Mouse (Mus musculus) left cerebral cortex, postnatal 25 days (tissue): Measurements from ENCODE around the gene Mxra8. TPM values are rescaled to one million over a fixed set of nuclear protein-coding genes. Genes with fewer than 3 reads are reported as not detected.

Experiments used
- DNase-seq, 2 experiments: peaks; one replicate each; pipeline ENCODE4 v3.0.0; 2022; ENCODE audit warnings: low spot score in 2 of 2, mixed read lengths in 1 of 2
- intact Hi-C: fragments of 180-260 bp; cut with DNase I; formaldehyde crosslinking; loops from one replicate; pipeline ENCODE4 v1.15.1; 2025
- total RNA-seq, 2 experiments: library from RNA; stranded (reverse); gene quantifications; 2 replicates each; pipeline ENCODE4 v1.2.3; 2021

Gene Mxra8
- total RNA-seq, 2 experiments from 2014 or later = 7.0 to 8.4 TPM

DNA sequence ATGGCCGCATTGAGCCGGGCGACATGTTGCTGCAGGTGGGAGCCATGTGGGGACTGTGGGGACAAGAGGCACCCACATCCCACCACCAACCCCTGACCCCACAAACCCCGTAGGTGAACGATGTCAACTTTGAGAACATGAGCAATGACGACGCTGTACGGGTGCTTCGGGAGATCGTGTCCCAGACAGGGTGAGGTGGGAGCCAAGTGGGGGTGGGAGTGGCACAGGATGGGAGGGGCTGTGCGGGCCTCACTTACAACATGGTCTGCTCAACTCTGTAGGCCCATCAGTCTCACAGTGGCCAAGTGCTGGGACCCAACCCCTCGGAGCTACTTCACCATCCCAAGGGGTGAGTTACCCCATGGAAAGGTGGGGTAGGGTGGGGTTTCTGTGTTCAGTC is 15.5 kb downstream of the Mxra8 start:
- intact Hi-C loops = no loop called here
- DNase-seq = no peak

DNA sequence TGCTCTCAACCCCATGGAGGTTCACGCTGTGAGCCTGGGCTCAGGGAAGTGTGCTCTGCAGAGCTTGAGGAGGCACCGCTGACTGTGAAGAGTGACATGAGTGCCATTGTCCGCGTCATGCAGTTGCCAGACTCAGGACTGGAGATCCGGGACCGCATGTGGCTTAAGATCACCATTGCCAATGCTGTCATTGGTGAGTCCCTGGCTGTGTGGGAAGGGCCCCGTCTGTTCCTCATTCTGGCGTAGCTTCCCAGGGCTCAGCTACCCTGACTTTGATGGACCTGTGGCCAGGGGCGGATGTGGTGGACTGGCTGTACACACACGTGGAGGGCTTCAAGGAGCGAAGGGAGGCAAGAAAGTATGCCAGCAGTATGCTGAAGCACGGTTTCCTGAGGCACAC is 16.6 kb downstream of the Mxra8 start:
- no peak for DNase-seq
- intact Hi-C loops = no loop called here

DNA sequence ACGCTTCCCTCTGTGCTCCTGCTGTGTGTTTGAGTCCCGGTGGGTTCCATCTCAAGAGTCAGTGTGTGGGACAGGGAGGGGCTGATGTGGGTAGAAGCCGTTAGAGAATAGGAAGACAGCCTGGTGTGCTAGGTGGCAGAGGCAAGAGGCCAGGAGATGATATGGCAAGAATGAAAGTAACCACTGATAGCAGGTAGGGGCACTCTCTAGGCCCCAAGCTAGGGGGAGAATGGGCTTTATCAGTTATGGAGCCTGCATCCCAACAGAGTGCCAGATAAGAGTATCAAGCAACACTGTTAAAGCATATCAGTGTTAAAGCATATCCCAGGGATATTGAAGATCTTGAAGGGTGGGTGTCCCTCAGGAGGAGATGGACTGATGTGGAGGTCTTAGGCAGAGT is 17.4 kb downstream of the Mxra8 start:
- intact Hi-C loops = no loop called here
- no peak for DNase-seq

DNA sequence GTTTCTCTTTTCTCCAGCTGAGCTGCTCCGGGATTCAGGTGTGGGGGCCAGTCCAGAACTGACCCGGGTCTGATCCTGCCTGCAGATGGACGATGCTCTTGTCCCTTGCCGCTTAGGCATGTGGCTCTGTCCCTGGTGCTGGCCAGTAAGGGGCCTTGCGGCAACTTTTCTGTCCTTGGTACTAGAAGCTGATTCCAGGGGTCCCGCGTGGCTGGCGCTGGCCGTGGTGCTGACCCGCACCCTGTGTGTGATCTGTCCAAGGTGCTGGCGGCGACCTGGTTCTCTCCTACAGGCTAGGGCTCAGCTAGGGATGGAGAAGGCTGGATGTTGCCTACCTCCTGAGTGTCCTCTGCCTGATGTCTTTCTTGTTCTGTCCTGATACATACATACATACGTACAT is 19.8 kb downstream of the Mxra8 start:
- DNase-seq = no peak
- intact Hi-C loops = no loop called here

DNA sequence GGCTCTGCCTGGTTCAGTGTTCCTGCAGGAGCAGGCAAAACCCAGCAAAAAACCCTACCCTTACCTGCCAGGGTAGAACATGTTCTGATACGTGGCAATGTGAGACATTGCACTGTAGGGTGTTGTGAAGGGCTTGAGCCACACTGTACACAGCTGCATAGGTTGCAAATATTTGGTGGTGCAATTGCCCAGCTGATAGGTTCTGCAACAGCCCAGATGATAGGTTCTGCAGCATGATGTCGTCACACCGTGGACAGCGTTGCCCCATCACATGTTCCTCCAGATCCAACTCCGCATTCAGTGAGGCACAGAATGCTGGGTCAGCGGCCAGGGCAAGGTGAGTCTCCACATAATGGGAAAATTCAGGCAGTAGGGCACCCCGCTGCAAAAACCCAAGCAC is 22.3 kb downstream of the Mxra8 start:
- DNase-seq = no peak
- intact Hi-C loops = no loop called here

DNA sequence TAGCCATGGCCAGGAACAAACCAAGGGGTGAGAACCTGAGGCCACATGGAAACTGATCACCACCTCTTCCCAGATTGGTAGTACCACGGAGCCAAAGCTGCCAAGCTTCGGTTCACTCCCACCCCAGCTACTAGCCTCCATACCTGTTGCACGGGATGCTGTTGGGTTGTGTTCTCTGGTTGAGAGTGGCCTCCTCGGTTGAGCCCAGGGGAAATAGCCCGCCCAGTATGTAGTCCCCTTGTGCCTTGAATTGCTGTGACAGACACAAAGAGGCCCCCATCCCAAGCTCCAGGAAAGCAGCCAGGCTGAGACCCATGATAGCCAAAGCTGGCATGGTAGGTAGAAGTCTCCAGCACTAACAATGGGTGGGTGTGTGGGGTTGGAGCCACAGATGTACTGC is 23.5 kb downstream of the Mxra8 start, which contains the start of gene Tas1r3:
TSS of gene Tas1r3 (minus strand) at position 362 of the 400 bp plus-strand sequence.
- DNase-seq = no peak
- intact Hi-C loops = no loop called here

DNA sequence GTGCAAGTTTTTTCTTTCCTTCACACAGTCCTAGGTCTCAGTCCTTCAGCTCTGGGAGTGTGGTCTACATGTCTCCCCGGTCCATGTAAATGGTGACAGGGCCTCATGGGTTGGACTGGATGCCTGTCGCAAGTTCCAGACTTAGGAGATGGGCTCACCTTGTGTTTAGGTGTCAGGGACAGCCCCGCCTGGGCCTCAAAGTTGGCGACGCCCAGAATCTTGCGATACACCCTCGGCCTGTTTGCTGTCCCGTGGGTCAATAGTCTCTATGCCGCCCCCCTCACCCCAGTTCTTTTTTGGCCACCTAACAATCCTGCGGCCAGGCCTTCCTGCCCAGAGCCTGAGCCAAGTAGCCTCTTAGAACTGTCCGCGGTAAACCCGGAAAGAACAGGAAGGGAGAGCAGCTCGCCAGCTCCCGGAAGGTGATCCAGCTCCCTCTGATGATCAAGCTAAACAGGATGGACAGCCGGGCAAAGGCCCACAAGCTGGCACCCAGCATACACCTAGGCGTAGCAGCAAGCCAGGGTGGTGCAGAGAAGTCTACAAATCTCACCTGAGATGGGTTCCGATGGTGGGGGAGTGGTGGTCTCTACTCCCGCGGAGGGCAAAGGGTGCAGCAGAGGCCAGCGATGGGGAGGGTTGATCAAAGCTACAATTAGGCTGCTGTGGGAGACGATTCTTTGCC is 29.3 kb downstream of the Mxra8 start:
- intact Hi-C loops = no loop called here
- no peak for DNase-seq

DNA sequence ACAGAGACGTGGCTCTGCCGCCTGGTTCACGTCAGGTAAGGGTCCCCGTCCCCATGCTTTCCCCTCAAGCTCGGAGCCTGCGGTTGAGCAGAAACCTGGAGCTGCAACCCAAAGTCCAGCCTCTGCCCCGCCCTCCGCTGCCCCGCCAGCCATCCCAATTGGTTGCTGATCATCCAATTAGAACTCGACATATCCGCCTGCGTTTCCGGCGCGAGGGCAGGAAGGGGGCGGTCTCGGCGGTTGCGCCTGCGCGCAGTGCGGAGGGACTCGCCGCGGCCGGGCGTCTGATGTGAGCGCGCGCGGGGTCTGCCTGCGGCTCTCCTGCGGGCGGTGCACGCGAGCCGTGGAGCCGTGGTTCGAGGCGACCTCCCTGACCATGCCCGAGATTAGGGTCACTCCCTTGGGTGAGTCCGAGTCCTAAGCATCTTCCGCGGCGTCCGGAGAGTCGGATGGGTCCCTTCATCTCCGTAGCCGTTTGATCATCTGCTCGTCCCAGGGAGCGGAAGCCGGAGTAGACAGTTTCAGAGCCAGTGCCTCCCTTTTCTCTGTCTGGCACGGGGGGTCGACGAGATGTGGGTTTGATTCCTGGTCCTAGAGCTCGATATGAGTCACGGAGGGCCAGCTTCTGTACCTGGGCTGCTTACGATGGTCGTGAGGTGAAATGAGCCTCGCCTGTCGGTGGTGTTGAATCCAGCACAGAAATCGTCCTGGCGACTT is 30.0 kb downstream of the Mxra8 start, which contains the start of the genes Cptp and Ints11:
TSS of gene Cptp (minus strand) at position 124 of the 717 bp plus-strand sequence.
TSS of gene Ints11 (plus strand) at position 230 of the 717 bp plus-strand sequence.
- intact Hi-C loops = no loop called here
- peak; percentile 95 to 98 for DNase-seq

DNA sequence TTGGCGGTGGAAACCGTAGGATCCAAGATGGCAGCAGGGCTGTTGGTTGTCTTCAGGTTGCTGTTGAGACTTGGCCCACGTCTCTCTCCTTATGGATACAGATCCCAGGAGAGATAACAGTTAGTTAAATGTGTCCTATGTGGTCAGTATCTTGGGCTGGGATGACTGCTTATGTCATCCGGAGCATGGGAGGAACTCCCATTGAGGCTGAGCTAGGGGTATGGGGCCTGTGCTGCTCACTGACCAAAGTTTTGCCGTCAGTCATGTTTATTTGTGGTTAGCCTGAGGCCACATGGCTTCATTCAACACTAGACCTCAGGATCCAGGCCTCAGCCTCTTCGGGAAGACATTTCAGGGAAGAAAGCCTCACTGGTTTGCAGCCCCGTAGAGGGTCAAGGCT is 31.9 kb downstream of the Mxra8 start:
- DNase-seq = no peak
- intact Hi-C loops = no loop called here

DNA sequence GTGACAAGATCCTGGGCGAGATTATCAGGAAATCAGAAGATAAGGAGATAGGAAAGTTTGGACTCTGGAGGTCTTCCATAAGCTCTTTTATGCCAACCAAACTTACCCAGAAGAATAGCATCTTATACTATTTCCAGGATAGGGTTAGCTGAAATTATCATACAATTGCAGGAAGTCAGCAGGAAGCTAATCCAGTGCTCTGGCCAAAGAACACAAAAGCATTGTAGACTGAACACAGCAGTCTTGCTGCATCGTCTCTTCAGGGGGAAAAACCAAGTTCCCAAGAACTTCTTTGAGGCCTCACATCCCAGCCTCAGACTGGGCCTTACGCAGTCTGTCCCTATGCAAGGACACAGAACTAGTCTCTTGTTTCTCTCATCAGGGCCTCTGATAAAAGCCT is 44.1 kb downstream of the Mxra8 start:
- no peak for DNase-seq
- intact Hi-C loops = no loop called here

DNA sequence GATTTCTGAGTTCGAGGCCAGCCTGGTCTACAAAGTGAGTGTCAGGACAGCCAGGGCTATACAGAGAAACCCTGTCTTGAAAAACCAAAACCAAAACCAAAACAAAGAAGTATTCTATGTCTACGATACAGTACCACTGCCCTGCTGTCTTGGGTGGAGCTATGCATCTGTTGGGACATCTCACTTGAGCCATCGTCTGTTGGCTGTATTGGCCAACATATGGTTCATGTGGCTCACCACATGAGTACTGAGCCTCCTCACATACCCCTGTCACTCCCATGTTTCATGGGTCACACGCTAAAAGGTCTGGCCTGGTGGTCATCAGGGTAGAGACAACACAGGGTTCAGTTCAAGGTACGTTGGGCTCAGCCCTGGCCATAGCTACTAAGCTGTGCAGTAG is 46.9 kb downstream of the Mxra8 start:
- intact Hi-C loops = no loop called here
- DNase-seq = no peak

DNA sequence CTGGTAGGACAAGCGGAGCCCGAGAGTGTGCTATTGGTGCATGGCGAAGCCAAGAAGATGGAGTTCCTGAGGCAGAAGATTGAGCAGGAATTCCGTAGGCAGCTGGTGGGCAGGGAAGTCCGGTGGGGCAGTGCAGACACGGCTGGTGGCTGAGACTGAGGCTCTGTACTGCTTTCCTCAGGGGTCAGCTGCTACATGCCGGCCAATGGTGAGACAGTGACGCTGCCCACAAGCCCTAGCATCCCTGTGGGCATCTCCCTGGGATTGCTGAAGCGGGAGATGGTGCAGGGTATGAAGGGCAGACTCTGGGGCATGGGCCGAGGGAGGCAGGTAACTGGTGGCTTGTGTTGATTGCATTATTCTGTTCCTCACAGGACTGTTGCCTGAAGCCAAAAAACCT is 48.2 kb downstream of the Mxra8 start:
- DNase-seq = no peak
- intact Hi-C loops = no loop called here

DNA sequence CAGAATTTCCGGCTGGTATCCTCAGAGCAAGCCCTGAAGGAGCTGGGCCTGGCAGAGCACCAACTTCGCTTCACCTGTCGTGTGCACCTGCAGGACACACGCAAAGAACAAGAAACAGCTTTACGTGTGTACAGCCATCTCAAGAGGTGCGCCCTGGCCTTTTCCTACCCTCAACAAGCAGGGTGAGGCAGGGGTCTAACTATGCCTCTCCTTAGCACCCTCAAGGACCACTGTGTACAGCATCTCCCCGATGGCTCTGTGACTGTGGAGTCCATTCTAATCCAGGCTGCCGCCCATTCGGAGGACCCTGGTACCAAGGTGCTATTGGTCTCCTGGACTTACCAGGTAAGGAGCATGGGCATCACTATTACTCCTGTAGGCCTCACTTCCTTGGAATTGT is 48.7 kb downstream of the Mxra8 start:
- intact Hi-C loops = no loop called here
- no peak for DNase-seq

DNA sequence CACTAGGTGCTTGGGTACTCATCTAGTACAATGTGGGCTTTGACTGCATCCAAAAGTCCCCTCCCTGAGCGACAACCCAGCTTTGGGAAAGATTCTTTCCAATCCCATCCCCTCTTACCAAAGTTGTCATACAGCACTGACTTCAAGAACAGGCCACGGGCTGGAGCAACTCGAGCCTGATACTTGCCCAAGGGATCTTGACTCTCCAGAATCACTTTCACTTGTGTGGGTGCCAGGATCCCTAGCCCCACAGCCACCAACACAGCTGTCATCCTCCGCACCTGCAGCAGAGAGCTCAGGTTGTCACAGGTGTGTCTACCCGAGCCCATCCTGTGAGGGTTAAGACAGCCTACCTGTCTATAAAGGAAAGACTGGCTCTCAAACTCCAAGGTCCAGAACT is 49.8 kb downstream of the Mxra8 start:
- intact Hi-C loops = no loop called here
- DNase-seq = no peak

DNA sequence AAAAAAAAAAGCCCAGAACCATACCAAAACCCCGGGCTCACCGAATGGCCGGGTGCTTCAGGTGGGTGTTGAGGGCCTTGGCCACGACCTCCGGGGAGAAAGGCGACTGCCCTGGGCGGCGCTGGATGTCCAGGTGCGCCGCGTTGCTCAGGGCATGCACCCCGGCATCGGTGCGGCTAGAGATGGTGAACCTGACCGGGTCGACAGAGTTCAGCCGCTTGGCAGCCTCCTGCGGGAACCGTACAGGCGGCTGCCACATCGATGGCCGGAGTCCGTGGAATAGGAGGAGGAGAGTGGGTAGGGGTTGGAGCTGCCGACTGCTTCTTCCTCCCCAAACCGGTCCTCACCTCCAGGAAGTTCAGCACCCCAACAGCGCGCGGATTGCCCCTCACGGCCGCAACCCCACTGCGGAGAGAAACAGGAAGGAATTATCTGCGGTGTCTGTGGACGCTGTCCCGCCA is 51.6 kb downstream of the Mxra8 start:
- intact Hi-C loops = no loop called here
- no peak for DNase-seq

DNA sequence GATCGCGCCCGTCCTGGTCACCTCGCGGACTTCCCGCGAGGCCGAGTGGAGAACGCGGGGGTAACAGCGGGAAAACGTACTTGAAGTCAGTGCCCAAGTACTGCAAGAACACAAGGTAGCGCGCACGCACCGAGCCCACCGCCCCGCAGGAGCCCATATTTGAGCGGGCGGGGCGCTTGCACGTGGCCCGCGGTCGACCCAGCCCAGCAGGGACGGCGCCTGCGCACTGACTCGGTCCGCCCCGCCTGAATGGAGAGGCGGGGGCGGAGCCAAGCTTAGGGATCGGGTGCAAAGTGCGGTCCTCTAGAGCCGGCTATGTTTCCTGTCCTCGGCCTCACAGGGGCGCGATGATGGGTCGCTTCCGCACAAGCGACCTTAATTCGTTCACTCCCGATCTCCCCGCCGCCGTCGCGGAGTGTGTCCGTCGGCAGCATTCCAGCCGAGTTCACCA is 52.1 kb downstream of the Mxra8 start, which contains the start of the genes Pusl1 and Acap3:
TSS of gene Pusl1 (minus strand) at position 231 of the 451 bp plus-strand sequence.
TSS of gene Acap3 (plus strand) at position 272 of the 451 bp plus-strand sequence.
- peak; percentile 97 for DNase-seq
- intact Hi-C loops = no loop called here

DNA sequence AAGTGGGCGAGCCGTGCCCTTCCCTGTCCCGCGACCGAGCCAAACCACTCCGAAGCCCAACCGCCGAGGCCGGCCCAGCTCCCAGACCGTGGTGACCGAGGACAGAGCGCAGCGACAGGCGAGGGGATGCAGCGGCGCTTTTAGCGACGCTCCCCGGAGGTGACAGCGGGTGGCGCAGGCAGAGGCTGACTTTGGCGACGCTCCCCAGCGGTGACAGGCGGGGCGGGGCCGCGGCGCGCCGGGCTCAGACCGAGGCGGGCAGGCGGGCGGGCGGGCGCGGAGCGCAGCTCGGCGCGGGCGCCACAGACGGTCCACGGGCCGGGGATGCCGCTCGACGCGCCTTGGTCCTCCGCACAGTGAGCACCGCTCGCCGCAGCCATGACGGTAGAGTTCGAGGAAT is 52.5 kb downstream of the Mxra8 start:
- DNase-seq = peak; percentile 81 to 82
- intact Hi-C loops = no loop called here

DNA sequence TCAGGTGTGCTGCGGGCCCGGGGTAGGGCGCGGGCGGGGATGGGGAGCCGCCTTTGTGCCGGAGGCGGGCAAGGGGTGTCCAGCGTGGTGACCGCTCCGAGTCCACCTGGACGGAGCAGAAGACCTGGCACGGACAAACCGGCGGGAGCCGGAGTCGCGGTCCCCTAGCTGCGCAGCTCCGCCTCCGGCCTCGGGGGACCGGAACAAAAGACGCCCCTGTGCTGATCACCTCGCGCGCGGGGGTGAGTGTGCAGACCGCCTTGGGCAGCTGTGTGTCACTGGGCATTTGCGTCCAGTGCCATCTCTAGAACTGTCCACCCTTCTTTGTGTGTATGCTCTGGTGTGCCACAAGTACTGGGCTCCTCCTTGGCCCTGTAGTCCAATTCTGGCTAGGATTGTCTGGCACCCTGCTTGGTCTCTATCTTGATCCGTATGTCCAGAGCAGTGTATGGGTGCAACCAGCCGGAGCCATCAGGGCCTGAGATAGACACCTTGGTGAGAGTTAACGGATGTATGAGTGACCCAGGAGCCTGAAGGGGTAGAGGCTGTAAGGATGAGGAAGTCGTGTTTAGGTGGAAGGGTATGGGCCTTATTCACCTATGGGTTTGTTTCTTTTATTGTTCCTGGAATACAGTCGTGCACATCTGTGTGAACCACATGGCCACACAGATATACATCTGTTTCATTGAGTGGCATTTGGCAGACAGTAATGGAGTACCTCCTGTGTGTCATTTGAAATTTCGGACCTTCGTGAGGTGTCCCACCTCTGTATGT is 53.1 kb downstream of the Mxra8 start:
- intact Hi-C loops = no loop called here
- peak in 1 of 2 experiments; percentile 35 for DNase-seq

DNA sequence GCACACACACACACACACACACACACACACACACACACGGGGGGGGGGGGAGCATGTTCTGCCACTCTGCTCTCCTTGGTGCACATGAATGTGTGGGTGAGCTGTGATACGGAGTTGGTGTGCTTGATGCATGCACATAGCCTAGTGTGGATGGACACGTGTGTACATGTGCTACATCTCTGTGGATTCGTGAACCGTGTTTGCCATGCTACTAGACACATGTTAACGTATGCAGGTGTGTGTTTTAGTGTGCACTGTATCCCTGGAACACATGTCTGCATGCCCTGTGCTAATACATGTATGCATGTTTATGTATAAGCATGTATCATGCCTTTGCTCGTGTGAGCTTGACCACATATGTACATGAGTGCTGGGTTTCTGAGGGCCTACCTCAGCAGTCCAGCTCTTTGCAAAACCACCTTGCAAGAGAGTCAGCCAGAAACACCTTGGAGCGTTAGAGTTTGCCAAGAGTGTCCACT is 53.8 kb downstream of the Mxra8 start:
- DNase-seq = peak in 1 of 2 experiments; percentile 10
- intact Hi-C loops = no loop called here
